Comparison of ENCODE assay signal across 12 mouse cellular contexts in genomic region chr6:134043545-134043944, GRCm38 (mm10). TPM values are rescaled to one million over a fixed set of nuclear protein-coding genes. Genes with fewer than 3 reads are reported as not detected.
A peak's percentile ranks its signal among the peaks of the same experiment; 100 is the strongest.
DNase-seq lines count a peak whose midpoint lies in the region; ATAC-seq lines count a peak whose summit lies in the region.
"Had no signal": no experiment of that assay in that cellular context is flagged by ENCODE, and none has a peak within 500 bp of the region (broad histone marks: within the 10 kb centered on the region; RNA-seq: fewer than 3 reads in every experiment).

No protein-coding gene starts in this region.

- H3K27me3 ChIP-seq in intestine, embryonic 15.5 days (replicated peaks), result no peaks in the 10 kb centered on the region

- DNase-seq in kidney, adult 11 months, result peak; percentile 52
- no peak for DNase-seq in kidney, adult 18-20 months
- DNase-seq in adrenal gland, postnatal 36 days, result peak; percentile 46 to 48
- DNase-seq in lung, postnatal 36 days, result peak; percentile 43
- no peak for DNase-seq in thymus, postnatal 36 days
- DNase-seq in T-cell, adult 2 months (ENCODE audit: low spot score), result no peak
- DNase-seq: cerebellum, postnatal 25 days; gastrocnemius, postnatal 10 days; right cerebral cortex, postnatal 4 days; thymus, adult 18-20 months had no signal

- 0 out of 2 replicates have a peak overlapping the region, but pooled peaks have one; percentile 9 for H3K27ac ChIP-seq in intestine, embryonic 15.5 days
- H3K27ac ChIP-seq: midbrain, embryonic 10.5 days had no signal

- H3K4me1 ChIP-seq in intestine, embryonic 15.5 days (replicated peaks), result peaks cover 35% of the 10 kb centered on the region

- H3K4me2 ChIP-seq in intestine, embryonic 15.5 days (replicated peaks), result no peak overlapping the region

- no peak for ATAC-seq in intestine, embryonic 15.5 days

- H3K9me3 ChIP-seq in intestine, embryonic 15.5 days, result no peaks in the 10 kb centered on the region
- H3K9me3 ChIP-seq: midbrain, embryonic 10.5 days had no signal

- no peaks in the 10 kb centered on the region for H3K36me3 ChIP-seq in intestine, embryonic 15.5 days

- no peak overlapping the region for H3K9ac ChIP-seq in intestine, embryonic 15.5 days

- H3K4me3 ChIP-seq in intestine, embryonic 15.5 days (replicated peaks), result no peak overlapping the region
- H3K4me3 ChIP-seq: midbrain, embryonic 10.5 days had no signal

- WGBS in intestine, embryonic 15.5 days, result 20% methylated on average over 7 of the region's 7 CpGs

RNA-seq across cellular contexts. Expression of gene Etv6, which starts 8.0 kb away (rescaled TPM):
- 10 to 100 TPM; 51.3 to 57.6 TPM for total RNA-seq in adrenal gland, postnatal 36 days (2021)
- polyA plus RNA-seq in intestine, embryonic 15.5 days (2015; fragmentation: Nextera tagmentation; extraction: Ambion mirVana), result 12.5 and 12.9 TPM in 2 replicates

Comparison
In these comparisons a context has a peak if more than half of its experiments do, and no peak if none do; other contexts are left out.
1. DNase-seq: peak in kidney, adult 11 months (single experiment), adrenal gland, postnatal 36 days (2 of 2) and lung, postnatal 36 days (single experiment); none in kidney, adult 18-20 months (single experiment), thymus, postnatal 36 days (0 of 2) and T-cell, adult 2 months (single experiment).